Mouse (Mus musculus): ENCODE measurements around the gene Rhof.

The Rhof gene

DNA sequence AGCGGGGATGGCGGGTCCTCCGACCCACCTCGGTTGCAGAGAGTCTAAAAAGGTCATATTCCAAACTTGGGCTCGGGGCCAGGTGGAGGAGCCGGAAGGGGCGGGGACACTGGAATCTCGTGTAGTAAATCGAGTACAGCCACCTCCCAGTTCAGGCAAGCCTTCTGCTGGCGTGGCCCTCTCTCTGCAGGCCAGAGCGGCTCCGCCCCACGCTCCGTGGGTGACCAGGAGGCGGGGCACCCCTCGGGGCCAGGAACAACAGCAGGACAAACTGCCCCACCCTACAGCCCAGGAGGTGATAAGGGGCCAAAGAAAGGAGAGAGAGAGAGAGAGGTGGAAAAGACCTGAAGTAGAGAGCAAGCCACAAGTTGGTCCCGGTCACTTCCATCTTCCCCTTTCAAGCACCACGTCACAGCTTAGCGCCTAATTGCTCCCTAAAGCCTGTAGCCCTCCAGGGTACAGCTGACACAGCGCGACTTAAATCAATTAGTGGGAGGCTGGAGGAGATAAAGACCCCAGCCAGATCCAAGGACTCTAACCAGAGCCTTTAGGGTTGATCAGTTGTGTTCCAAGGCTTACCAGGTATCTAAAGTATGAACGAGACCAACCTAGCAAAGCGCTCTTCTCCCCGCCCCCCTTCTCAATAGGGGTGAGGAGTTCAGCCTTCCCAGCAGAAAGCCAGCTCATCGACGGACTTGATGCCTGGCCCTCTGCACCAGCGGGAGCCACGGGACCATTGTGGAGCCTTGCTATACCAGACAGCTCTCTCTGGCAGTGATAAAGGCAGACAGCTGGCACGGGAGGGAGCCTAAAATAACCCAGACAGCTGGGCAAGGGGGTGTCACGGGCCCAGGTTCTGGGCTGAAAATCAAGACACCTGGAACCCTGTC is 3.2 kb upstream of the Rhof start:
- no peak for DNase-seq (ENCODE audit: low read depth, low spot score)

DNA sequence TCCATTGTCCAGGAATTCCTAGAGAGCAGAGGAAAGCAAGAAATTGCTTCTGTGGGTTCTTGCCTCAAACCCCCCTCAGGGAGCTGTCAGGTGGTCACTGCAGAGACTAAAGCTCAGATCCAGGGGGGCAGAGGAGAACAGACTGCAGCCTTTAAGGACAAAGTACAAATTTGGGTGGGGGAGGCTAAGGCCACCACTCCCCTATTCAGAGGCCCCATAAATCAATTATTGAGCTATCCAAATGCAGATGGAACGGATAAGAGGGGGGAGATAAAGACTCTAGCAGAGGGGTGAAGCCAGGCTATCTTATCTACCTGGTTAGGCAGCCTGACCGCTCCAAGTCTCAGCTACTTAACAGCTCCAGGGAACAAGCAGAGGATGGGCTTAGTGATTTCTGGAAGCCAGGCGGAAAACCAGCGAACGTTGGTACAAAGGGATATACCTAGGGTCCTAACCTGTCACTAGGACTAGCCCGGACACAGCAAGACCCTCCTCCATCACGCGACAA is 2.4 kb upstream of the Rhof start:
- DNase-seq (ENCODE audit: low read depth, low spot score) = no peak

- no peak for DNase-seq (ENCODE audit: low read depth, low spot score)
These were observed 1.8 kb upstream of the Rhof start for GRCm38 (mm10) chr5:123134186-123134874.

- DNase-seq (ENCODE audit: low read depth, low spot score) = no peak
These were observed 1.3 kb upstream of the Rhof start for GRCm38 (mm10) chr5:123133784-123134143.

DNA sequence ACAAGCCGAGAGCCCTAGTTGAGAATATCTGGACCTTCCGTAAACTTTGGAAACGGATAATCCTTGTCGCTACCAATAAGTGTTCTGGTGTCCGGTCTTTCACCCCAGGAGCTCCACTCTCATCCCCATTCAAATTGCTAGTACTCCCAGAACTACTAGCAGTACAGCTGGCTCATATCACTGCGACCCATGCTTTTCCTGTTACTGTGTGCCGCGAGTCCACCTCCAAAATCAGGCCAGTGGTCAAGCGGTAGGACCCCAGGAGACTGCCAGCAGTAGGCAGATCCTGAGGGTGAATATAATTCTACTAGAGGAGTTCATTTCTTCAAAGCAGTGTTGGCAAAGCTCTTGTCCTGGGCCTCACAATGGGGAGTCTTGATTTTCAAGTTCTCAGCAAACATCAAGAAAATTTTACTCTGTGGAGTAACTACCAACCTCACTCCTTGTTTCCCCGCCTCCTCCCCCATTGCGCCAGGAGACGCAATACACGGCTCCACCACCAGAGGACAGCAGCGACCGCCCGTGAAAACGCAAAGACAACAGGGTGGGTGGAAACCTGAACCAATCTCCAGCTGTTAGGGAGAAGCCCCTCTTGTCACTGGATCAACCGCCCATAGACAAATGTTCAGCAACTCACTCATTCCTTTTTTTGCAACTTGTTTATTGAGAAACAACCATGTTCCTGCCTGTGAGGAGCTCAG is 741 bp upstream of the Rhof start:
- DNase-seq (ENCODE audit: low read depth, low spot score) = no peak

DNA sequence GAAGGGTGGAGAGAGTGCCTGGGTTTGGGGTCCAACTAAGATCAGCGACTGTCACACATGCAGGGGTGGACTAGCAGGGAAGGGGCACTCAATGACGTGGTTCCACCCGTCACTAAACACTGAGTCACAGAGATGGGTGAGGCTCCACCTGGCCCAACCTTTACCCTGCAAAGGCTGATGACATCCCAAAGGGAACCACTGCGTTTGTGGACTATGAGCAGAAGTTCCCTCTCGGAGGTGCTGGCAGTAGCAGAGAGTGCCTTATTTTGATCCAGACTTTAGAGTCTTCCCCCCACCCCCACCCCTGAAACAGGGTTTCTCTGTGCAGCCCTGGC is 1.7 kb downstream of the Rhof start:
- no peak for DNase-seq (ENCODE audit: low read depth, low spot score)

DNA sequence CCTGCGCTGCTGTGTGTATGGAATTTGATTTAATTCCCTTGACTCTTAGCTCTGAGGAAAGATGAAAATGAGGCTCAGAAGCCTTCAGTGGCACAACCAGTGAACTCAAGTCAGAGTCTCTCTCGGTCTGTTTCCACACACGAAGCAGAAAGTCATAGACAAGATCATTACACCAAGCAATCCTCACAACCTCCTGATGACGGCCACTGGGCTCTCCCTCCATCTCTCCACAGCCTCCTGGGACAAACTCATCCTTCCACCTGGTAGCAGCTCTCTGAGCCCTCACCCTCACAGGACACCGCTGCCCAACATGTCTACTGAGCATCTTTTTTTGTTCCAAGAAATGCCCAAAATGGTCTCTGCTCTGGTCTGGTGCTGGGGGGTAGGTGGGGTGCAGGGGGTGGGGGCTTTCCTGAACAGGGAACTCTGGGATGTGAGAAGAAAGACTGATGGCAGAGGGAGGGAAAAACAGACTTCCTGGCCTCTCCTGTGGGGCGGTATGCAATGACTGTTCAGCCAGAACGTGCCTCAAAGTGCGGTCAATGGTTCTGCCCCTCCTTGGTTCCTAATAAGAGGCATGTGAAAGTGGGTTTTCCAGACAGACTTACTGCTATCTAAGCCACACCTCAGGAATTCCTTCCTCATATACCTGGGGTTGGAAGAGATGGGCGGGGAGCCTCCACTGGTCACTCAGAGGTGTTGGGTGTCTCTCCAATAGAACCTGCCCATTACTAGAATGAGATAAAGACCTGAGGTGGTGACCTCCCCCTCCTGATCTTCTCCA is 2.3 kb downstream of the Rhof start:
- DNase-seq (ENCODE audit: low read depth, low spot score) = no peak

- DNase-seq (ENCODE audit: low read depth, low spot score) = no peak
These were observed 3.2 kb downstream of the Rhof start for GRCm38 (mm10) chr5:123129170-123129757.

DNA sequence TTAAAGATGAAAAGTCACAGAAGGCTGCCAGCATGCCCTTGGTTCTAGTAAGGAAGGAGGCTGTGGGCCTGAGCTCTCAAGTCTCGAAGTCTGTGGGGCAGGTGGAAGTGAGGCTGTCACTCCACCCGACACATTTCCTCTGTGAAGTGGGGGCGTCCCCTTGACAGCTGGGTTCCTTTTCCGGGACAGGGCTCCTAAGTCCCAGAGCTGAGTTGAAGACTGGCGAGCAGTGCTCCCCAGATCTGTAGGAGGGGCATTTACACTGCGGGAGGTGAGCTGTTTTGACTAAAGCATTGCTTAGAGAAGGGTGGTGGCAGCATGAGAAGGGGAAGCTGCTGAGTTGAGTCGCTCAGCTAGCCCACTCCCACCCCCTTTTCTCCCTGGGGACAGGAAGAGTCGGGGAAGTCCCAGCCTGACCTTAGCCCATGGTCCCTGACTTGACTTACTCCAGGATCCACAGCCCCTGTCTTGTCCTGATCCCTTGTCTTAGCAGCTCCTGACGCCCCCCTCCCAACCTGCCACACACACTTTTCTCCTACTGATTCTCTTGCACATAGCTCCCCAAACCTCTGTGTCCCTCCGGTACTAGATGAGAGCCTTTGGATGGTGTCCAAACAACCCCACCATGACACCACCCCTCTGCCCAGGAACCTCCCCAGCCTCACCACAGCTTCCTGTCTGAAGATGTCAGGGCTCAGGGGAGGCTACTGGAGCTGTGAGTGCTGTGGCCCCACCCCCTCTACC is 3.9 kb downstream of the Rhof start:
- no peak for DNase-seq (ENCODE audit: low read depth, low spot score)

DNA sequence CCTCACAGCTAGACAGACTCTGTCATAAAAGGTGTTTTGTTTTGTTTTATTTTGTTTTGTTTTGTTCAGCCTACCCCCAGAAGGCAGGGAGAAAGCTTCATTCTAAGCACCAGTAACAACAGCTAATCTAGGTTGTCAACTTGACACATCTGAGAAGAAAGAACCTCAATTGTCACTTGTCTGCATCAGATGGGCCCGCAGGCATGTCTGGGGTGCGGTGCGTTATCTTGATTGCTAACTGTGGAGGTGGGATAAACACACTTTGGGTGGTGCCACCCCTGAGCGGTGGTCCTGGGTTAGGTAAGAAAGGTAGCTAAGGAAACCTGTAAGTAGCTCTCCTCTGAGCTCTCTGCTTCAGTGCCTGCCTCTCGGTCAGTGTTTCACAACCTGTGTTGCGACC is 5.5 kb downstream of the Rhof start:
- no peak for DNase-seq (ENCODE audit: low read depth, low spot score)

GRCm38 (mm10) chr5:123125638-123126406 is 6.7 kb downstream of the Rhof start:
- no peak for DNase-seq (ENCODE audit: low read depth, low spot score)

DNA sequence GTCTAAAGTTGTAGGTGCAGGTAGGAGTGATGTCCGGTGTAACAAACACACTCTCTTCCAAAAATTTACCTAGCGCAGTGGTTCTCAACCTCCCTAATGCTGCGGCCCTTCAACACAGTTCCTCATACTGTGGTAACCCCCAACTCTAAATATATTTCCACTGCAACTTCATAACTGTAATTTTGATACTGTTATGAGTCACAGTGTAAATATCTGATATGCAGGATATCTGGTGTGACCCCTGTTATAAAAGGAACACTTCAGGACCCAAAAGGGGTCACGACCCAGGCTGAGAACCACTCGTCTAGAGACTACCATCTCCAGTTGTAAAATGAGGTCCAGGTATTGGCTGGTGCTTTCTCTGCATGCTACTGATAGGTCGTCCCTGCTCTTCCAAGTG is 7.4 kb downstream of the Rhof start:
- DNase-seq (ENCODE audit: low read depth, low spot score) = no peak

DNA sequence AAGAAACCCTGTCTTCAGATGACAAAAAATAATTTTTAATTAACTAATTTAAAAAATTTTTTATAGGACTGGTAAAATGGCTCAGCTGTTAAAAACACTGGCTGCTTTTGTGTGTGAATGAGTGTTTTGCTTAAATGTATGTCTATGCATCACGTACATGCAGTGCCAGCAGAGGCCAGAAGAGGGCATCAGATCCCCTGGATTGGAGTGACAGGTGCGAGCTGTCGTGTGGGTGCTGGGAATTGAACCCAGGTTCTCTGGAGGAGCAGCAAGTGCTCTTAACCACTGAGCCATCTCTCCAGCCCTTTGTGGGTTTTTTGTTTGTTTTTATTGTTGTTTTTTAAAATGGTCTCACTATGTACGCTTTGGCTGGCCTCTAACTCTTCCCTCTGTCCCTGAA is 10.3 kb downstream of the Rhof start:
- no peak for DNase-seq (ENCODE audit: low read depth, low spot score)

DNA sequence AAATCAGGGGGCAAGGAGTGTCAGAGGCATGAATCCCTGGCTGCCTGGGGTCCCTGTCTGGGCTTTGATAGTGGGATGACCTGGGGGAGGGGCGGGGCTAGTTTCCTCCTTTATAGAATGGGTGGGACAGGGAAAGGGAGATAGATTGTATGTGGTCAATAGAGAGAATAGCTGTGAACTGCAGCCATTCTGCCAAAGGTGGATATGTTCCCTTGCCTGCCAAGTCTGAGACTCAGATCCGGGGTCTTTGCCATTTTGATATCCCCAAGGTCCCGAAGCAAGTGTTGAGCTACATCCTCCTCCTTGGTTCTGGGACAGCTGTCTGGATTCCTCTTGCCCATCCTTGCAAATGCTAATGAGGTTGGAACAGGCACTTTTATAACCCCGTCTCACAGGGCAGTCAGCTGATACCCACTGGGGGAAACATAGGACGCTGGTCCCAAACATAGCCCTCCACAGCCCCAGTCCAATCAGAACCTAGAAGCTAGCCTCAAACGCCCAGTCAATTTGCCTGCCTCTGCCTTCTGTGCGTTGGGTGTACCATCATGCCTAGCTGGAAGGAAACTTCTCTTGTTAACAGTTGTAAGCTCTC is 11.8 kb downstream of the Rhof start:
- no peak for DNase-seq (ENCODE audit: low read depth, low spot score)

DNA sequence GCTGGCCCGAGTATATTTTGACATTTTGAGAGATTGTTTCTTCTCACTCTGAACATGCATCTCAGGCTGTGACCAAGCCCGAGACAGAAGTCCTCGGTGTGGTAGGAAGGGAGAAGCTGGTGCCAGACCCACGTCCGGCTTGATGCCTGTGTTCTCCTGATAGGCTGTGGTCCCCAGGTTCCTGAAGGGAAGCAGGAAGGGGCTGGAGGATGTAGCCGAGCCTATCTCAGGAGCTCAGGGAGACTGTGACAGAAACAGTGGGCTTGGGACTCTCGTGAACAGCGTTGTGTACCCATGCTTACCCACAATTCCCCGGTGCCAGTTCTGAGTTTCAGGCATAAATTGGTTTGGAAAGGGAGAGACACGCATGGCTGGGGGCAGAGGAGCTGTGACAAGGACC is 13.7 kb downstream of the Rhof start:
- DNase-seq (ENCODE audit: low read depth, low spot score) = no peak

DNA sequence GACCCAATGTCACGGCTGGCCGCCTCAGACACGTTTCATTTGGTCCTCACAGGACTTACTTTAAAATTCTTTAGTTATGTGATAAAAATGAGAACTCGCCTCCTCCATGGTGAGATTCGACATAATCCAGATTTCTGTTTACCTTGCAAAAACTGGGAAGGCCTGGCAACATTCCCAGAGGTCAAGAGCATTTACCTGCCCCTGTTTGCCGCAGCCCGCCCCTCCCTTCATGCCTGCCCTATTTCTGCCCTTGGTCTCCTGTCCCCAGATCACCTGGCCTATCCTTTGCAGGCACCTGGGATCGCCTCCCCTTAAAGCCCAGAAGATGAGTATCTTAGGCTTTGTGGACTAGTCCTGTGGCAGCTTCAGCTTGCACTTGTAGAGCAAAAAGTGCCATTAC is 14.7 kb downstream of the Rhof start:
- DNase-seq (ENCODE audit: low read depth, low spot score) = no peak

GRCm38 (mm10) chr5:123117257-123117656 is 15.2 kb downstream of the Rhof start:
- DNase-seq (ENCODE audit: low read depth, low spot score) = no peak

- no peak for DNase-seq (ENCODE audit: low read depth, low spot score)
These were observed 16.4 kb downstream of the Rhof start for GRCm38 (mm10) chr5:123116080-123116479.

DNA sequence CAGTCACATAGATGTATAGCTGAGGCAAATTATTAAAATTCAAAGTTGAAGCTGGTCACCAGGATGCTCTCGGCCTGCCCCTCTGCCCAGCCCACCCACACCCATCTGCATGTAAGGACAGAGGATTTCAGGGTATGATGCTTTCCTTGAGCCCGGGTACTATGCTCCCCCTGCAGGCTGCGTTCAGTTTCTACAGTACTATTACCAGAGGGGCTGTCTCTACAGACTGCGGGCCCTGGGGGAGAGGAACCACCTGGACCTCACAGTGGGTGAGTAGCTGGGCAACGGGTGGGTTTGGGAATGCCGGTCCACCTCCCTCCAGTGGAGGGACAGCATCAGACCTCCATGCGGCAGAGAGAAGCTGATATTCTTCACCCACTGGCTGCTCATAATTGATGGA is 17.6 kb downstream of the Rhof start:
- no peak for DNase-seq (ENCODE audit: low read depth, low spot score)
